9 mouse cellular contexts compared by ENCODE assay signal in genomic region chr14:76687971-76688407, GRCm38 (mm10).
DNase-seq lines count a peak whose midpoint lies in the region; ATAC-seq lines count a peak whose summit lies in the region.
"Had no signal": no experiment of that assay in that cellular context is flagged by ENCODE, and none has a peak within 500 bp of the region (broad histone marks: within the 10 kb centered on the region; RNA-seq: fewer than 3 reads in every experiment).

No protein-coding gene starts in this region.

- no peak overlapping the region for H3K9ac ChIP-seq in heart, embryonic 16.5 days (ENCODE audit: low read length)
- no peak overlapping the region for H3K9ac ChIP-seq in heart, embryonic 11.5 days (ENCODE audit: low read depth, low read length)
- H3K9ac ChIP-seq in stomach, embryonic 15.5 days: no peak overlapping the region

- 25% methylated on average over 10 of the region's 10 CpGs for WGBS in heart, embryonic 16.5 days
- 22% methylated on average over 10 of the region's 10 CpGs for WGBS in heart, embryonic 11.5 days (ENCODE audit: insufficient replicate concordance)
- 22% methylated on average over 10 of the region's 10 CpGs for WGBS in stomach, embryonic 15.5 days

- no peaks in the 10 kb centered on the region for H3K27me3 ChIP-seq in heart, embryonic 16.5 days (ENCODE audit: control insufficient read depth, insufficient read depth, low read length)
- no peaks in the 10 kb centered on the region for H3K27me3 ChIP-seq in heart, embryonic 11.5 days (ENCODE audit: control insufficient read depth, insufficient read depth, low read length)
- no peaks in the 10 kb centered on the region for H3K27me3 ChIP-seq in stomach, embryonic 15.5 days (replicated peaks)

- H3K36me3 ChIP-seq in heart, embryonic 16.5 days (ENCODE audit: control insufficient read depth, insufficient read depth): no peaks in the 10 kb centered on the region
- no peaks in the 10 kb centered on the region for H3K36me3 ChIP-seq in heart, embryonic 11.5 days (ENCODE audit: control insufficient read depth, insufficient read depth, low read length)
- no peaks in the 10 kb centered on the region for H3K36me3 ChIP-seq in stomach, embryonic 15.5 days
- H3K36me3 ChIP-seq: G1E had no signal

- peak overlapping the region; percentile 0; the same call in 1 of the 2 replicates for H3K27ac ChIP-seq in heart, embryonic 16.5 days (ENCODE audit: low read length)
- no peak overlapping the region for H3K27ac ChIP-seq in heart, embryonic 11.5 days (ENCODE audit: low read depth, low read length)
- peak overlapping the region; percentile 33; the same call in 1 of the 2 replicates for H3K27ac ChIP-seq in stomach, embryonic 15.5 days

- H3K4me3 ChIP-seq in heart, embryonic 16.5 days (ENCODE audit: low read length): no peak overlapping the region
- H3K4me3 ChIP-seq in heart, embryonic 11.5 days (ENCODE audit: low read depth, low read length): no peak overlapping the region
- H3K4me3 ChIP-seq in stomach, embryonic 15.5 days (replicated peaks): no peak overlapping the region

- DNase-seq in embryo, embryonic 10.5 days (ENCODE audit: low spot score): peak; percentile 79
- peak; percentile 61 for DNase-seq in kidney, postnatal 10 days
- no peak for DNase-seq in cerebellum, adult 9-10 months
- no peak for DNase-seq in cerebellum, adult 18-20 months
- no peak for DNase-seq in ovary, postnatal 36 days (ENCODE audit: low spot score)

- H3K4me2 ChIP-seq in heart, embryonic 16.5 days (ENCODE audit: low read depth, low read length): 0 out of 2 replicates have a peak overlapping the region, but pooled peaks have one; percentile 0
- no peak overlapping the region for H3K4me2 ChIP-seq in heart, embryonic 11.5 days
- no peak overlapping the region for H3K4me2 ChIP-seq in stomach, embryonic 15.5 days

- H3K9me3 ChIP-seq in heart, embryonic 16.5 days (replicated peaks; ENCODE audit: control insufficient read depth, low read length): 0 out of 2 replicates have a peak, but pooled peaks cover 2% of the 10 kb centered on the region
- H3K9me3 ChIP-seq in heart, embryonic 11.5 days (replicated peaks; ENCODE audit: control insufficient read depth, low read length): no peaks in the 10 kb centered on the region
- no peaks in the 10 kb centered on the region for H3K9me3 ChIP-seq in stomach, embryonic 15.5 days

- H3K4me1 ChIP-seq in heart, embryonic 16.5 days (ENCODE audit: control insufficient read depth, insufficient read depth, low read length): peaks cover 16% of the 10 kb centered on the region
- H3K4me1 ChIP-seq in heart, embryonic 11.5 days (ENCODE audit: control insufficient read depth, insufficient read depth, low read length): peaks cover 27% of the 10 kb centered on the region
- peaks cover 35% of the 10 kb centered on the region for H3K4me1 ChIP-seq in stomach, embryonic 15.5 days

- ATAC-seq in heart, embryonic 16.5 days (replicated peaks; ENCODE audit: extremely low read depth, insufficient read depth, low FRiP score): peak; percentile 56
- no peak for ATAC-seq in heart, embryonic 11.5 days (replicated peaks; ENCODE audit: insufficient number of reproducible peaks, low FRiP score, low TSS enrichment)
- peak; percentile 40; the same call in 1 of the 2 replicates for ATAC-seq in stomach, embryonic 15.5 days (ENCODE audit: insufficient read depth, low FRiP score, low read depth)

Comparison
In these comparisons a context has a peak if more than half of its experiments do, and no peak if none do; other contexts are left out.
1. DNase-seq: peak in embryo, embryonic 10.5 days (single experiment) and kidney, postnatal 10 days (single experiment); none in cerebellum, adult 9-10 months (single experiment), cerebellum, adult 18-20 months (0 of 2) and ovary, postnatal 36 days (single experiment).